Mouse (Mus musculus) cerebellum, postnatal 25 days (tissue): ENCODE results near the gene Serpina1a.
"Not testable (repeated sequence)": the region's sequence is repeated elsewhere in the genome, so short reads cannot be mapped to it uniquely, and the experiment has no call there.

Experiments
- DNase-seq, 2 experiments: peaks; one replicate each; pipeline ENCODE4 v3.0.0; 2021; ENCODE audit warnings: mixed read lengths in 2 of 2

Serpina1a gene

GRCm38 (mm10) chr12:103863101-103863974 lies at the start of gene Serpina1a:
TSS of gene Serpina1a (minus strand) at chr12:103863562.
- DNase-seq, result not testable (repeated sequence)

- not testable (repeated sequence) for DNase-seq
Observed at GRCm38 (mm10) chr12:103909181-103909580, 45.8 kb upstream of the Serpina1a start.

GRCm38 (mm10) chr12:103907746-103908145 lies 44.4 kb upstream of the Serpina1a start:
- DNase-seq, result not testable (repeated sequence)

GRCm38 (mm10) chr12:103904837-103905340 lies 41.5 kb upstream of the Serpina1a start, which contains the start of gene Serpina1c:
TSS of gene Serpina1c (minus strand) at chr12:103904887.
- not testable (repeated sequence) for DNase-seq

- DNase-seq, result not testable (repeated sequence)
Observed at GRCm38 (mm10) chr12:103901929-103902328, 38.6 kb upstream of the Serpina1a start.

- not testable (repeated sequence) for DNase-seq
Observed at GRCm38 (mm10) chr12:103866873-103867272, 3.5 kb upstream of the Serpina1a start.

- no peak for DNase-seq
Observed at GRCm38 (mm10) chr12:103860976-103861375, 2.4 kb downstream of the Serpina1a start.

GRCm38 (mm10) chr12:103860571-103860970 lies 2.8 kb downstream of the Serpina1a start:
- DNase-seq, result not testable (repeated sequence)

- DNase-seq, result not testable (repeated sequence)
Observed at GRCm38 (mm10) chr12:103859584-103859983, 3.8 kb downstream of the Serpina1a start.

- DNase-seq, result not testable (repeated sequence)
Observed at GRCm38 (mm10) chr12:103853032-103853431, 10.3 kb downstream of the Serpina1a start.

- DNase-seq, result not testable (repeated sequence)
Observed at GRCm38 (mm10) chr12:103830273-103830672, 33.1 kb downstream of the Serpina1a start, which contains the start of gene Serpina1b. TSS of gene Serpina1b (minus strand) at chr12:103830373.

GRCm38 (mm10) chr12:103827661-103828372 lies 35.5 kb downstream of the Serpina1a start:
- not testable (repeated sequence) for DNase-seq

- DNase-seq, result not testable (repeated sequence)
Observed at GRCm38 (mm10) chr12:103823826-103824225, 39.5 kb downstream of the Serpina1a start.
